Mouse (Mus musculus) heart, postnatal 4 days (tissue): ENCODE data around the gene Pkp3. TPM values are rescaled to one million over a fixed set of nuclear protein-coding genes. Genes with fewer than 3 reads are reported as not detected.
A peak's percentile ranks its signal among the peaks of the same experiment; 100 is the strongest.

Experiments used
- DNase-seq: peaks from one replicate; pipeline ENCODE4 v3.0.0; 2021
- total RNA-seq, 2 experiments: library from RNA; stranded (reverse); gene quantifications; 2 replicates each; pipeline ENCODE4 v1.2.3; 2021

Pkp3 gene
- total RNA-seq, 2 experiments from 2014 or later, result 0.23 TPM; not detected in 1

DNA sequence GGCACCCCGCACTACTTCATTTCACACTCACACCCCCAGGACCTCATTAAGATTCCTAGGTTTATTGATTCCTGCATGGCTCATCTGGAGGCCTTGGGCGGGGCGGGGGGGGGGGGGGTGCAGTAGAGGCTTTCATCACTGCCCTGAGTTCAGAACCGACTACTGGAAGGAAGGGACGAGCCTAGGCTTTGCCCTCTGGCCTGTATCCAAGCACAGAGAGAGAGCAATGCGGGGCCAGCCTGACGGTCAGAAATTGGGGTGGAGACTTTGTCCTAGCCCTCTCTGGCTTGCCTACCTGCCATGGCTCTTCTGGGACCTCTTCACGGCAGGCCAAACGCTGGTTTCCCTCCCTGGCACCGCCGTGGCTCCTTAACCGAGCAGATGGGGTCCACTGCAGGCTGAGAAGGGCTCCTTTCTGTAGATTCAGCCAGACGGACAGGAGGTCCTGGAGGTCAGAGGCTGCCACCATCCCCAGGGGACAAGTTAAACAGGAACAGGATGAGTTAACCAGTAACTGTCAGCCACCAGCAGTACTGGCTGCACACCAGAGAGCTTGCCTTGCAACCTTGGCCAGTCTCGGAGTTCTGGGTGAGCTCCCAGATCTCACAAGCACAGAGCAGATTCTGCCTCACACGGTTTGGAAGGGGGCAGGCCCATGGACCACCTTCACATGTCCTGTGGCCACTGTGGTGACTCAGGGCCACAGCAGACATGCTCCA lies 16.6 kb downstream of the Pkp3 start:
- no peak for DNase-seq

DNA sequence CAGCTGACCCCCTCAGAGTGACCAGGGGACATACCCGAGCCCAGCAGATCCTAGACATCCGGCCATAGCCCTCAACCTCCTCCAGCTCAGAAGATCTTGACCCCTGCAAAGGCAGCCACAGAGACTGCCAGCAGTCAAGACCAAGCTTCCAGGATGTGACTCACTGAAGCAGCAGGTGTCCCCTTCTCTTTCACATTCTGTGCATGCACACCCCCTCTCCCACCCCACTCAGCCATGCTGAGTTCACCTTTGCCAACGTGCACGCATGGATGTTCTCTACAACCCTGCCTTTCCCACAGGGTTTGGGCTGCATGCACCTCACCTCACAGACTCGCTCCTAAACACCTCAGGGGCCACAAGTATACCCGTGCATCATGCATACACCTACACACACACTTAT lies 18.0 kb downstream of the Pkp3 start:
- no peak for DNase-seq

DNA sequence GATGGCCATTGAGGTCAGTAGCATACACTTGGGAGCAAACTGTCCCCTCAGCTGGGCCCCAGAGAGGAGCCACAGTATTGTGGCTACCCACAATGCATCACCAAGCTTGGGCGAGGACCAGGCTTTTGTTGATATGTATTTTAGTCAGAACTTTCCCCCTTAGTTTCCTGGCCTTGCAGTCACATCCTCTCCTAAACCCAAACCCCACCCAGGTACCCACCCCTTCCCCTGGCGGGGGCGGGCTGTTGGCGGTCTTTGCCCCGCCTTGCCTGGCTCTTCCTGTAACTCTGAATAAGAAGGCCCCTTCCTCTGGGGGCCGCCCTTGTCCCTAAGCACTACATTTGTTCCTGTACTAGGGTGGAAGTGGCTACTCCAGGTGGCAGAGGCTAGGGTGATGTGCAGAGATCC lies 18.6 kb downstream of the Pkp3 start:
- DNase-seq, result peak; percentile 72

DNA sequence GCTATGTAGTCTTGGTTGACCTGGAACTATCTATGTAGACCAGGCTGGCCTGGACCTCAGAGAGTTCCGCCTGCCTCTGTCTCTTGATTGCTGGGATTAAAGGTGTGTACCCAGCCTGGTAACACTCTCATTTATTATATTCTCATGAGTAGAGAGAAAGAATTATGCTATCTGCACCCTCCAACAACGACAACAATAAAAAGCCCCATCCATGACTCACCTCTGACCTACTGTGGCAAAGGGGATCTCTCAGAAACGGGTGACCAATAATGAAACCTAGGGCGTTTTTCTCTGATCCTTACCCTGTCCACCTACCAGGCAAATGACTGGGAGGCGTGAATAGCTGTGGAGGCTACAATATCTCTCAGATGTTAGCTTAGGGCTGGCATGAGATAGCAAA lies 19.2 kb downstream of the Pkp3 start:
- no peak for DNase-seq

DNA sequence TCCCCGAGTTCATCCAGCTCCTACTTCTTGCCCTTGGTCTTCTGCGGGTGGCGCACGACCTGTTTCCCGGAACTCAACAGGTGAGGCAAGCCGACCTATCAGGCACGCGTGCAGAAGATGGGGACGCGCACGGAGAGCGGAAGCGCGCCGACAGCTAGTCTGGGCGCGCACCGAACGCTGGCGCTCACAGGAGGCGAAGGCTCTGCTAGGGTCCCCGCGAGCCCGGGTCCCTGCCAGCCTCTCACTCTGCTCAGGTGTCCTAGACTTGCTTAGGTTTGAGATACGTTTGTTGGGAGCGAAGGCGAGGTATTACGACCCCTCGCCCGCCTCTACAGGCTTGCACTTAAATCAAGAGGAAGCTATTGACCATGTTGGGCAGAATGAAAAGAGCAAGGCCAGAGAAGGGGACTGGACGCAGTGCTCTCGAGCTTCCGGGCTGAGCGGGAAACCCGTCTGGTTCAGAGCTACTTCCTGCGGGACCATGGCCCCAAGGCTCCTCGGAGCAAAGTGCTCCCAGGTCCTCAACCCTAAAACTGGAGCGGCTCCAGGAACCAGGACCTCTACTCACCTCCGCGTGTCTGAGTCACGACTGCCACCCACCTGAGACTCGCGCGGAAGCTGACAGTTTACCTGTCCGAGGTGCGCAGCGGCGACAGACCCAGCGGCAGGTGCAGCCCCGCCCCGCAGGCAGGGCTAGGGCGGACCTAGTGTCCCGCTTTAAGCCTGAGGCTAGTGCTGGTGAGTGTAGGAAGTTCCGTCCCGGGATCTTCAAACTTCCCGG lies 22.1 kb downstream of the Pkp3 start, which contains the start of gene Sigirr:
Gene Sigirr (minus strand): TSS at position 662 of the 781 bp plus-strand sequence.
- DNase-seq, result peak; percentile 26

DNA sequence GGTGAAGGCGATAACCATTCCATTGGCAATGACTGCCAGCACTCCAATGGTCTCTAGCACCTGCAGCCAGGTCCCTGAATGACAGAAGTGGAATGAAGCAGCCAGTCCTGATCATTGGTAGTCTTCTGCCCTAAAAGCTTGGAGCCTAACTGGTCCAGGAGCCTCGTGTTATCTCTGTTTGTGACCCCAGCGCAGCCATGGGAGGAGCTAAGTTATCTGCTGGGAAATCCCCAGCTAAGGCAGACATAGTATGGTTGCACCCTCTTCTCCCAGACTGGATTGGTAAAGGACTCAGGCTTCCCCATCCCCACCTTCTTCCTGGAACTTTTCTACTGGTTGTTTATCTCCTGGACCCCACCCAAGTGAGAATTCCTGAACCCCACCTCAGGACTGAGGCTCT lies 25.1 kb downstream of the Pkp3 start:
- no peak for DNase-seq

DNA sequence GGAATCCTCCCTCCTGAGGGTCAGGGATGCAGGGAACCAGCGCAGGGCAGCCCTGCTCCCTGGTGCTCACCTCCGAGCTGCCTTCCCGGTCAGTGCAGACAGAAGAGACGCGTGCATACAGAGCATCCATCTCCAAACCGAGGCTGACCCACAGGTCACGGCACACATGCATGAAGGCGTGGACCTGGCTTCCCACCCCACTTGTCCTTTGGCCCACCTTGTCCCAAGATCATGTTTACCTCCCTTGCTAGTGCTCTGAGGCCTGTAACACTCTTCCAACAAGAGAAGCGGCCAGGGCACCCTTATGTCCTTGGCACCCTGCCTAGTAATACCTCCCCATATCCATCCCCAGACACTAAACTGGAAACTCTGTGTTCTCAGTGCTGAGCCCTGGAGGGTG lies 37.9 kb downstream of the Pkp3 start:
- no peak for DNase-seq

DNA sequence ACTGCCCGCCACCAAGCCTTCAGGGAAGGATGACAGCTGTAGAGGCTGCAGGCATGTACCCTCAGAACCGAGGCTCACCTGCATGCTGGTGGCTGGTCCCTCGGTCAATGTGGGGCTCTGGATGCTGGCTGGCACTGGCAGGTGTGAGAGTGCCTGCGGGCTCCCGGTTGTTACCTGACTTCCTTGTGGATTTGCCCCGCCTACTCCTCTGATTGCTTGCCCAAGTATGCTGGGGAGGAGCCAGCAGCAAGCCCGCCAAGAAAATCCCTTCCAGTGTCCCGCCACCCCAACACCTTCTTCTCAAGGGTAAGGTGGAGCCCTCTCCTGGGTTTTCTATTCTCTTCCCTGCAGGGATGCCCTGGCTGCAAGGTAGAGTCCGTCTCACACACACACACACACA lies 39.6 kb downstream of the Pkp3 start, which contains the start of gene Ano9:
Gene Ano9 (minus strand): TSS at position 171 of the 400 bp plus-strand sequence.
- no peak for DNase-seq

DNA sequence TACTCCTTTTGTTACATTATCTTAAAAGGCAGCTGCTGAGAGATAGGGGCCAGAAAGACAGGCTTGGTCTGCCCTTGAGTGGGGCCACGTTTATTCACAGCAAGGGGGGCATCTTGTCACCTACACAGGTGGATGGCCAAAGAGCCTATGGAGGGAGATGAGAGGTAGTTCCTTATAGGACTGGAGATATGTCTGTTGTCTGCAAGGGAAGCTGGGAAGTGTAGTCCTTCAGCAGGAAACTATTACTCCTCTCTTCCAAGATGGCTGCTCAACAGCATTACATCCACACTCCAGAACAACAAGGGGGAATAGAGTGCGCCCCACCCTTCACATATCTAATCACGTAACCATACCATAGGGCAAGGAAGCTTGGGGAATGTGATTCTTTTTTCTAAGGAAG lies 41.5 kb downstream of the Pkp3 start:
- no peak for DNase-seq

DNA sequence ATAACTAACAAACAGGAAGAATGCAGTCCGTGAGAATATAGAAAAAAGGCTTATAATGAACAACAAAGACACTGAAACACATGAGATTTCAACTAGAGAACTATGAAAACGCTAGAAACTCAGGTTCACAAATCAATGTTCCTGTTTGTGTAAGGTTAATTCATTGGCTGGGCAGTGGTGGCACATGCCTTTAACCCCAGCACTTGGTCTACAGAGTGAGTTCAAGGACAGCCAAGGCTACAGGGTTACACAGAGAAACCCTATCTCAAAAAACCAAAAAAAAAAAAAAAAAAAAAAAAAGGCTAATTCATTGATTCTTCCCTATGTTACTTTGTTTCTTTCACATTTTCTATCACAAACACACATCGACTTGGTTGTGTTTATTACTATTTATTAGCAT lies 42.6 kb downstream of the Pkp3 start:
- DNase-seq, result no peak

DNA sequence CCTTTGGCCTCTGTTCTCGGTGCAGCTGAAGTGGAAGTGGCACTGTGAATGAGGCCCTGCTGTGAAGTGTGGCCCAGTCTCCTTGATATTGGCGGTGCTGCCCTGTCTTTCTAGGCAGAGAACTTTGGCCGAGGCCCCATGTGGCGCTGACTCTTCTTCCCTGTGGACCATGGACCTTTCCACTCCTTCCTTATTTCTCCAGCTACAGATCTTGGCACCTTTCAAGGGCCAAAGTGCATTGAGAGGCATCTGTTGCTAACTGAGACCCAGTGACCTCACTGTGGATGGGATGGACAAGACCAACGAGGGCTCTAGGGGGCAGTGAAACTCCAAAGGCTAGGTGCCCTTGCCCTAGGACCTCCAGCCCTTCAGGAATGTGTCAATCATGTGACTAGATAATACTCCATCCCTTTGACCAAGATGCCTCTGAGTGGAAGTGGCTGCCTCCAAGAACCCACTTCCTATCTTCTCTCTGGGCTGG lies 43.1 kb downstream of the Pkp3 start:
- DNase-seq, result no peak

DNA sequence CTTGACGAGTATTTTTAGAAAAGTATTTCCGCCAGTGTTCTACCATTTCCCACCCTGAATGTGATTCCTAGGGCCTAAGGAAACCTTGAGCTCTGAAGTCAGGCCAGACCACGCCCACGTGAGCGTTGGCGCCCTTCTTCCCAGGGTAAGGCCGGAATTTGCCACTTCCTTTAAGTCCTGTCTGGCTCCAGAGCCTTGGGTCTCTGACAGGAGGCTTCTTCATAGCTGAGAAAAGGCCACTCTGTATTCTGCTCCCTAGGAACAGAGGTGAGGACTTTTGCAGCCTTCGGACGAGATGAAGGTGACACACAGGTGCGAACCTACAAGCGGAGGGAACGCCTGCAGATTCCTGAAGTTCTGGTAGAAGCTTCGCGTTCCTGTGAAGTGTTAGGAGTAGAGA lies 44.2 kb downstream of the Pkp3 start, which contains the start of gene Ptdss2:
Gene Ptdss2 (plus strand): TSS at position 138 of the 400 bp plus-strand sequence.
- peak; percentile 44 for DNase-seq

DNA sequence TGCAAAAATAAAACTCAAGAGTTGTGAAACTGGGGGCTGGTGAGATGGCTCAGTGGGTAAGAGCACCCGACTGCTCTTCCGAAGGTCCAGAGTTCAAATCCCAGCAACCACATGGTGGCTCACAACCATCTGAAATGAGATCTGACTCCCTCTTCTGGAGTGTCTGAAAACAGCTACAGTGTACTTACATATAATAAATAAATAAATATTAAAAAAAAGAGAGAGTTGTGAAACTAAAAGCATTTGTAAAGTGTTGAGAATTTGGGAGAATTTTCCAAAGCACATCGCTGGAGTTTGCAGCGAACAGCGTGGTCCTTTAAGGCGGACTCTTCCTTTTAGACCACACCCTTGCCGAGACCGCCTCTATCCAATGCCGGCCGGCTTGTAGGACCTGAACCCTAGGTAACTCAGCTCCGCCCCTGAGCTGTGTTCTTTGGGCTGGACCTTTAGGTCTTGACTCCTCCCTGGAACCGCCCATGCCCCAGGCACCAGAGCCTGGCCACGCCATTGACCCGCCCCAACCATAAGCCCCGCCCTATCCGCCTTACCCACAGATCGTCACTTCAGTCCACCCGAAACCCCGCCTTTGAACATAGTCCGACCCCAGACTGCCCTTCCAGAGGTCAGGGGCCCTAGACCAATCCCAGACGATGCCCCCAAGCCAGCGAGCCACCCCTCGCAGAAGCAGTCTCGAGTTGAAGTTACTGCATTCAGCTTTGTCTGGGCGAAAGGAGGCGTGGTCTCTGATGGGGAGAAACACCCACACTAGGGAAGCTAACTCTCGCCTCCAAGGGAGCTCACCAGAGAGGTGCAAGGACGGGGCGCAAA lies 44.9 kb downstream of the Pkp3 start:
- DNase-seq, result peak; percentile 96

DNA sequence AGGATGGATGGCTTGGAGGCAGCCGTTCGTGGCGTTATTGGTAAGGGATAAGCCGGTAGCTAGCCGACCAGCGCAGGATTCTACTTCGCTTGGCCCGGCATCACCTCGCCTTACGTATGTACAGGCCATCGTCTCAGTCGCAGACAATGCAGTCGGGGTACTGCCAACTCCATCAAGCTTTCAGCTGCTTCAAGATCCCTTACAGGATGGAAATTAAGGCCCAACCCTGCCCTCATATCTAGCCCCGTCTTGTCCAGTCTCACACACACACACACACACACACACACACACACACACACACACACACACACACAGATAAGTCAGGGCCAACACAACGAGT lies 45.5 kb downstream of the Pkp3 start:
- DNase-seq, result no peak

DNA sequence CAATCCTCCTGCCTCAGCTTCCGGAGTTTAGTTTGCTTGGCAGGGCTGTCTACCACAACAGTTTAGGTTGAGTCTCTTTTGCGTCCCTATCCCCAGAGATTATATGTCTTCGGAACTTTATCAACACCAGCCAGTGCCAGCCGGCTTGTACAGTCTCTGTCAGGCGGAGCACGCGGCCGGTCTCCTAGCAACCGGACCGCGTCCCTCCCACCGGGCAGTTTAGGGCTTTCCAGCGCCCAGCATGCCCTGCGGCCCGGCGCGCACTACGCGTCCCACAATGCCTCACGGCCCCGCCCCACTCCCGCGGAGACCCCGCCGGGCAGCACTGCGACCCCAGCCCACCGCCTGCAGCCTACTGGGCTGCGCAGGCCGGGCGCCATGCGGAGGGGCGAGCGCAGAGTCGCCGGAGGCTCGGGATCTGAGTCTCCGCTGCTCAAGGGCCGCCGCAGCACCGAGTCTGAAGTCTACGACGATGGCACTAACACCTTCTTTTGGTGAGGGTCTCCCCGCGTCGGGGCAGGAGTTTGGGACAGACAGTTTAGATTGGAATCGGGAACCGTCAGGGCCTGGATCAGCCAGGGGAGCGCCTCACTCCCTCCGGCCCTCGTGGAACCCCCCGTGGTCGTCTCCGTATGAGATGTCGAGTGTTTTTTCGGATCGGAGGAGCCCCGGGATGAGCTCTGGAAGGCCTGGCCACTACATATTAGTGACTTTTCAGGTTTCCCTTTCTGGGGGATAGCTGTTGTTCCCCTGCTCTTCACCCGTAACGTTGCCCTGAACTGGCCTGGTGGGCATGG lies 53.2 kb downstream of the Pkp3 start:
- DNase-seq, result peak; percentile 90

DNA sequence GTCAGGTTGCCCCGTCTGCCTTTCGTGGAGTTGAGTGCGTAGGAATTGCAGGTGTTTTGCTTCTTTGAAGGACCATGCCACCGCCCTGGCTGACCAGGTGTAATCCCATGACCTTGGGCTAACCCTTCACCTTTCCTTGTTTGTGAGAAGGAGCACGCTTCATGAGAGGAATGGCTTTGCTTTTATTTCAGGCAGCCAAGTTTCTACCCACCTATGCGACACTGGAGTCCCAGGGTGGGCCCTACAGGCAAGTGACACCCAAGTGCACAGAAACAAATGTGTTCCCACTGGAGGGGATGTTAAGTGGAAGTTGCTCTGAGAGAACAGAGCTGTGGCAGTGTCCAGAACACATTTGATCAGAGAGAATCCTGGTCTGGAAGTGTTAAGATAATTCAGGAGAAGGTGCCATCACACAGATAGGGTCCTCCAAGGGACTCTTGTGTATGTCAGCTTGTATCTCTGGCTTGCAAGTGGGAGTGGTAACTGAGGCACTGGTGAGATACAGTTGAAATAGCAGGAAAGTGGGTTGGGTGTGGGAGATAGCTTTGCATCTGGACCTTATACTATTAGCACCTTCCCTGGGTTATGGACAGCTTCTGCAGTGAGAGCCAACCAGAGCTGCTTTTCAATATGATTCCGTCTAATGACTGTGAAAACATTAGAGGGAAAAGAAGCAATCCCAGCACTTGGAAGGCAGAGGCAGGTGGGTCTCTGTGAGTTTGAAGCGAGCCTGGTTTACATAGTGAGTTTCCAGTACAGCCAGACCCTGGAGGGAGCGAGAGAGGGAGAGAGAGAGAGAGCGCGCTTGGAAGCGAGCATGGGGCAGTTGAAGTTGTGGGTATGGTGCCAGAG lies 54.1 kb downstream of the Pkp3 start:
- no peak for DNase-seq

Other genes with a start within 250 kb of the Pkp3 start
- gene Urah, start 243.2 kb upstream of the Pkp3 start, total RNA-seq, result not detected
- gene Scgb1c1, start 232.7 kb upstream of the Pkp3 start, total RNA-seq, result 10 to 100 TPM in 1 of 2 experiments, 1 to 10 TPM in 1; 9.7 to 10.6 TPM
- not detected for gene Odf3, start 230.4 kb upstream of the Pkp3 start, total RNA-seq
- gene Gm45785, start 221.9 kb upstream of the Pkp3 start, total RNA-seq, result under 1 TPM in 1 of 2 experiments, not detected in 1; 0.29 TPM
- gene Ric8a, start 221.3 kb upstream of the Pkp3 start, total RNA-seq, result 10 to 100 TPM; 25.2 to 32.3 TPM
- 10 to 100 TPM; 13.5 to 15.9 TPM for gene Bet1l, start 220.6 kb upstream of the Pkp3 start, total RNA-seq
- 100 to 1,000 TPM; 119 to 120 TPM for gene Psmd13, start 196.2 kb upstream of the Pkp3 start, total RNA-seq
- 10 to 100 TPM; 45.1 to 49.1 TPM for gene Sirt3, start 195.9 kb upstream of the Pkp3 start, total RNA-seq
- 1,000 to 10,000 TPM; 1,034 to 1,156 TPM for gene Cox8b, start 177.8 kb upstream of the Pkp3 start, total RNA-seq
- gene Nlrp6, start 157.3 kb upstream of the Pkp3 start, total RNA-seq, result not detected
- gene Pgghg, start 136.8 kb upstream of the Pkp3 start, total RNA-seq, result 1 to 10 TPM; 8.4 to 8.7 TPM
- gene Ifitm5, start 127.9 kb upstream of the Pkp3 start, total RNA-seq, result 1 to 10 TPM in 1 of 2 experiments, under 1 TPM in 1; 0.72 to 1.4 TPM
- not detected for gene Gm45717, start 122.3 kb upstream of the Pkp3 start, total RNA-seq
- 100 to 1,000 TPM; 178 to 182 TPM for gene Ifitm2, start 122.2 kb upstream of the Pkp3 start, total RNA-seq
- 1 to 10 TPM; 2.6 to 3.0 TPM for gene Ifitm1, start 111.0 kb upstream of the Pkp3 start, total RNA-seq
- gene Ifitm3, start 67.4 kb upstream of the Pkp3 start, total RNA-seq, result 10 to 100 TPM; 79.3 to 83.8 TPM
- gene Ifitm6, start 60.3 kb upstream of the Pkp3 start, total RNA-seq, result under 1 TPM in 1 of 2 experiments, not detected in 1; 0.56 TPM
- not detected for gene Gm17387, start 49.1 kb upstream of the Pkp3 start, total RNA-seq
- gene B4galnt4, start 17.1 kb upstream of the Pkp3 start, total RNA-seq, result under 1 TPM; 0.26 to 0.54 TPM
- gene Sigirr, start 22.4 kb downstream of the Pkp3 start, total RNA-seq, result 1 to 10 TPM; 3.3 to 4.3 TPM
- under 1 TPM in 1 of 2 experiments, not detected in 1; 0.20 TPM for gene Ano9, start 39.6 kb downstream of the Pkp3 start, total RNA-seq
- 10 to 100 TPM; 40.2 to 42.5 TPM for gene Ptdss2, start 44.2 kb downstream of the Pkp3 start, total RNA-seq
- 10 to 100 TPM; 73.9 to 84.0 TPM for gene Rnh1, start 94.6 kb downstream of the Pkp3 start, total RNA-seq
- 100 to 1,000 TPM; 105 to 119 TPM for gene Hras, start 115.8 kb downstream of the Pkp3 start, total RNA-seq
- 1 to 10 TPM; 4.3 to 4.5 TPM for gene Lrrc56, start 115.9 kb downstream of the Pkp3 start, total RNA-seq
- gene Lmntd2, start 135.9 kb downstream of the Pkp3 start, total RNA-seq, result not detected
- 1 to 10 TPM; 4.1 to 6.1 TPM for gene Rassf7, start 137.6 kb downstream of the Pkp3 start, total RNA-seq
- gene Phrf1, start 150.6 kb downstream of the Pkp3 start, total RNA-seq, result 10 to 100 TPM; 44.3 to 52.2 TPM
- 1 to 10 TPM; 1.3 to 1.4 TPM for gene Irf7, start 188.3 kb downstream of the Pkp3 start, total RNA-seq
- gene Cdhr5, start 198.6 kb downstream of the Pkp3 start, total RNA-seq, result not detected
- not detected for gene Sct, start 200.9 kb downstream of the Pkp3 start, total RNA-seq
- gene Drd4, start 213.8 kb downstream of the Pkp3 start, total RNA-seq, result not detected
- 10 to 100 TPM; 27.8 to 30.6 TPM for gene Deaf1, start 249.5 kb downstream of the Pkp3 start, total RNA-seq
- 10 to 100 TPM; 15.9 to 16.3 TPM for gene Tmem80, start 249.5 kb downstream of the Pkp3 start, total RNA-seq